Mouse (Mus musculus): ENCODE measurements around the gene Gas2.

Gene Gas2

GRCm38 (mm10) chr7:51969379-51969778, 107.6 kb downstream of the Gas2 start:
- DNase-seq, result no peak

- peak; percentile 45 to 67 for DNase-seq
Observed at GRCm38 (mm10) chr7:51972252-51972855, 110.5 kb downstream of the Gas2 start.

GRCm38 (mm10) chr7:51973091-51973490, 111.3 kb downstream of the Gas2 start:
- DNase-seq, result peak in 1 of 2 experiments; percentile 10

DNA sequence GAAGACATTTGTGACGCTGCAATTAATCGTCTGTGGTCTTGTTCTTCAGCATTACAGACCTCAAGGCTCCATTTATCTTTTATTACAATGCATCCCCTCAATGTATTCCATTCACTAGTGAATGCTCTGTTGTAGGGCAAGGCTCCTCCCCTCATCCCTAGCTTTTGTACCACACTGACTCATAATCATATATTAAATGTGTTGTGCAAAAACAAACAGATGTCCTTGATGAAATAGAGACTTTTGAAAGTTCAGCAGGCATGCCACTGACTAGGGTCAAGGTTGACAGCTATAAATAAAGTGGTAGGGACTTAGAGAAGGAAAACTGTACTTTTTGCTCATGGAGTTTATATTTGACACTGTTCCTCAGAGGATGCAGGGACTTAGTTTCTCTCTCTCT, 111.7 kb downstream of the Gas2 start:
- no peak for DNase-seq

DNA sequence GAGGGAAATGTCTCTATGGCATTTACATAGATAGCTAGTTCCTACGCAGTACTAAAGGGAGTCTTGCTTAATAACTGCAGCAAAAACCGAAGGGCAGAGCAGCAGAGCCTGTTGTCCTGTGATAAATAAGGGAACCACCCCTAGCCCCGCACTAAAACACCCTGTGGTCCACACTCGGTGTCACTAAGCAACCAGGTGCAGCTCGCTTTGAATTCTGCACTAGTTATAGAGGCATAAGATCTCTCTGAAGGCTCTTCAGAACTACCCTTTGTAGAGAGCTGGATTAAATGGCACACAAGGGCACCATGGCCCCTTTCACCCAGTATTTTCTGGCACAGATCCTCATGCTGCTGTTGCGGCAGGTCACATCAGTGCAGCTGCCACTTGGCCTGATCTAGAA, 113.4 kb downstream of the Gas2 start:
- DNase-seq, result no peak

DNA sequence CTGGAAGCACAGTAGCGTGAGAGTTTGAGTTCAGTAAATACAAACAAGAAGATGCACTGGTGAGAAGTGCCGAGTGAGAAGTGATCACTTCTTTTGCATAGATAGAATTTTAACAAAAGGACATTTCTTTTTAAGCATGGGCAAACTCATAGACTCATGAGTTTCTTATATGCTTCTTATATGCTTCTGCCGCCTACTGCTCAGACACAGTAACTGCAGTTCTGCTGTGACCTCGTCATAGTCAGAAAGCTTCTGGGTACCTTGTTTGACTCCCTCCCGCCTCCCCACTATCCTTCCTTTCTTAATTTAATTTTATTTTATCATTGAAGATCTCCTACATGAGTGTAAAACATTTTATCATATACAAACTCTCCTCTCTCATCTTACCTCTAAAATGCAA, 117.5 kb downstream of the Gas2 start:
- DNase-seq, result peak in 1 of 2 experiments; percentile 50

DNA sequence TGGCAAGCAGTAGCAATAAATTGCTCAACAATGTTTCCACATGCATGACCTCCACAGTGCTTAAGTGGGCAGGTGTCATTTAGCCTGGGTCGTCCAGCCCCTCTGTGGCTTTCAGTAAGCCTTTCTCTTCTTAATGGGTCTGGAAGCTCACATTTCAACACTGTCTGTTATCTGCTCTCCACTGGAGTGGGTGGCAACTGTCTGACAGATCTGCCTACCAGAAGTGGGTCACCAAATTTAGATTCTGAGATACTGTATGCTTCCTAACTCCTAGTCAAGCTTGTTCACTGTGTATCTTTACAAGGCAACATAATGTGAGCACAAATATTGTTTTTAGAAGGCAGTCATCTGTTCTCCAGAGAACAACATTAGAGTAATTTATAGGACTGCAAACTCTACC, 120.5 kb downstream of the Gas2 start:
- no peak for DNase-seq

- no peak for DNase-seq
Observed at GRCm38 (mm10) chr7:51985763-51986162, 123.9 kb downstream of the Gas2 start.

- DNase-seq, result no peak
Observed at GRCm38 (mm10) chr7:51986909-51987308, 125.1 kb downstream of the Gas2 start.

DNA sequence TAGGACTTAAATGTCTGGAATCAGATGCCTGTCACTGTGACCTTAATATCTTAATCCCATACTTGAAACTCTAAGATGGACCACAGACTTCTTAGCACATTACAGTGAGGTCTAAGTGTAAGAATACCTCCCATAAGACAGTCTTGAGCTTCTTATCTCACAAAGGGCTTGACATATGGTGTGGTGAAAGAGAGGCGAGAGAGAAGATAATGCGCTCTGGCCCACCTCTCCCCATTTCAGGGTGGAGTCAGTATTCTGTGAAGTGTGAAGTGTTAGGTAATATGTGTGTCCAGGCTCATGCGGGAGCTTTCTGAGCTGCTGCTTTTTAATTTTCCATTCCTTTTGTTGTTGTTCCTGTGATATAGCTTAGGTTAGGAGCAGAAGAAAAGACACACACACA, 129.2 kb downstream of the Gas2 start:
- DNase-seq, result no peak

DNA sequence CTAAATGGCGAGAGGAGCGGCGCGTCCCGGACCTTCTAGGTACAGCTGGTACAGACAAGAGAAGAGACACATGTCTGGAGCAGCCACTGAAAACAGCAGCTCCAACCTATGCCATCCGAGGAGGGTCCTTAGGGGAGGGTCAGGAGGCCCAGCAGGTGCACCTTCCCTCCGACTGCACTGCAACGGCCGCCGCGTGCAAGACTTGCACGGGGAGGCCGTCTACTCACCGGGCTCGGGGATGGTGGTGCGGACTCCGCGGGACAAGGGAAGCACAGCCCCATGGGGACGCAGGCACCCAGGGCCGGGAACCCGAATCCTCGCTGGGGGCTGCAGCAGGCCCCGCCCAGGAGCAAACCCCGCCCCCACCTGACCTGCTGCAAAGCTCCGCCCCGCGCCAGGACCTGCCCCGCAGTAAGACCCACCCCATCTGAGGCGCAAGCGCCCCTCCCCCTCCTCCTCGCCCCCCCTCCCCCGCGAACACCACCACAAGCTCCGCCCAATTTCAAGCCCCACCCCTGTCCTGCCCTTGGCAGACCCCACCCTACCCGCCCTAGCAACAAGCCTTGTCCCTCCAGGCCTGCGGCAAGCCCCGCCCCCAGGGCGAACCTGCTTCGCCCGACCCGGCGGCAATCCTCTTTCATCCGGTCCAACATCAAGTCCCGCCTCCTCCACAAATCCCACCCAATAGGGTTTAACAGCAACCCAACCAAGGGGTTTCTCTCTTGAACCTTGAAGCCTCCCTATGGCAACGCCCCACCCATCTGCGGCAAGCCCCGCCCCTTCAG, 143.9 kb downstream of the Gas2 start, which contains the start of gene Svip:
Gene Svip (minus strand): TSS at position 508 of the 785 bp plus-strand sequence.
- DNase-seq, result peak; percentile 91 to 95

- DNase-seq, result no peak
Observed at GRCm38 (mm10) chr7:52006296-52006630, 144.4 kb downstream of the Gas2 start.

GRCm38 (mm10) chr7:52007138-52007537, 145.3 kb downstream of the Gas2 start:
- no peak for DNase-seq

DNA sequence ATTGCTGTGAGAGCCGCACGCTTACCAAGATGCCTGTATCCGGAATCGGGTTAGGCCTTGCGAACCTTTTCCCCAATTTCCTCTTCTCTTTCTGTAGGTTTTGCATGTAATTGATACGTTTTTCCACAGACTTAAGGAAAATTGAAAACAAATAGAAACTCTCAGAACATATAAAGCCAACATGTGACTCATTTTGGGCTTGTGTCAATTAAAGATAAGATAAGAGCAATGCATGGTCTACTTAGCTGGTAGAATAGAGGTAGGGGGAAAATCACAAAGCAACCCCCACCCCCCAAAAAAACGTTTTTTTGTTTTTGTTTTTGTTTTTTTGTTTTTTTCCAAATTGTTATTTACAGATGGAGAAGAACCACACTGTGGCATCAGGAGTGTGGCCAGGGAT, 151.6 kb downstream of the Gas2 start:
- DNase-seq, result no peak

DNA sequence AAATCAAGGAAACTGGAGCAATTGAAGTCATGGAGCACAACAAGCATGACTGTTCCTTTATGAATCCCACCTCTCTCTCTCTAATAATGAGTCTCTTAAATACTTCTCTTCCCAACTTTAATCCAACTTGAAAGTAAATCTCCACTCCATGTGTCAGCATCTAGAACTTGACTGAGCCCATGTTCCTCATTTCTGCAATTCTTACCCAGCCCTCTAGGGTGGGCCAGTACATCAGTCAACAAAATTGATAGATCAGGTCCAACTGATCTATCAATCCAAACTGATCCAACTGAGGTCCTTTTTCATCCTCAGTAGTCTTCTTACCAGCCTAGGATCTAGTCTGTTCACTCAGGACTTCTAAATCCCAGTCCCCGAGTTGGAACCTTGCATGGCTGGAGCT, 153.4 kb downstream of the Gas2 start:
- no peak for DNase-seq

- no peak for DNase-seq
Observed at GRCm38 (mm10) chr7:52015628-52016027, 153.8 kb downstream of the Gas2 start, which contains the start of gene 1700015G11Rik. Gene 1700015G11Rik (minus strand): TSS chr7:52015728.

- no peak for DNase-seq
Observed at GRCm38 (mm10) chr7:52022039-52022438, 160.2 kb downstream of the Gas2 start.

GRCm38 (mm10) chr7:52024050-52024626, 162.3 kb downstream of the Gas2 start:
- no peak for DNase-seq

- DNase-seq, result peak in 1 of 2 experiments; percentile 37
Observed at GRCm38 (mm10) chr7:52037600-52038582, 176.1 kb downstream of the Gas2 start.

All from cerebellum, postnatal 25 days (tissue).